Mouse (Mus musculus) C2C12 (cell line): ENCODE results near the gene Olfr1419.

ENCODE experiments used
- CEBPB ChIP-seq: IDR thresholded peaks from one replicate; pipeline ENCODE4 v1.6.1; 2011; ENCODE audit warnings: low read depth, mild to moderate bottlenecking, control low read depth, moderate library complexity
- CTCF ChIP-seq: IDR thresholded peaks from one replicate; pipeline ENCODE4 v1.5.1; 2011; ENCODE audit not compliant: control insufficient read depth, insufficient read depth, insufficient read length
- MAX ChIP-seq: IDR thresholded peaks from one replicate; pipeline ENCODE4 v1.6.1; 2011; ENCODE audit warnings: mild to moderate bottlenecking, control low read depth
- MYOD1 ChIP-seq: IDR thresholded peaks from one replicate; pipeline ENCODE4 v1.6.1; 2011; ENCODE audit warnings: low read depth; ENCODE audit not compliant: control insufficient read depth, insufficient read length
- MYOG ChIP-seq: IDR thresholded peaks from one replicate; pipeline ENCODE4 v1.6.1; 2011; ENCODE audit not compliant: control insufficient read depth, insufficient read length; ENCODE audit errors: extremely low read depth
- USF1 ChIP-seq: IDR thresholded peaks from one replicate; pipeline ENCODE4 v1.6.1; 2011; ENCODE audit warnings: low read depth, mild to moderate bottlenecking, control low read depth, moderate library complexity

- no peak for TF ChIP-seq CTCF
- no peak for TF ChIP-seq MYOD1
- no peak for TF ChIP-seq MYOG
- TF ChIP-seq MAX: no peak
- no peak for TF ChIP-seq USF1
- TF ChIP-seq CEBPB: no peak
Measured at GRCm38 (mm10) chr19:11911603-11912002, 36.7 kb upstream of the Olfr1419 start.
